Mouse (Mus musculus): Measurements from ENCODE around the gene Hhipl2.

GRCm38 (mm10) chr1:183381816-183382215, 36.2 kb upstream of the Hhipl2 start:
- TF ChIP-seq CTCF (IDR thresholded peaks at IDR 0.05; ENCODE audit: control insufficient read depth, insufficient read depth, insufficient replicate concordance, low read depth, low read length): no peak
- no peak for TF ChIP-seq POLR2A (IDR thresholded peaks at IDR 0.05; ENCODE audit: control insufficient read depth, low read depth, low read length)

All from testis, adult 2 months (tissue).